Mouse (Mus musculus): Measurements from ENCODE around the gene Gm3238.

The Gm3238 gene

GRCm38 (mm10) chr10:77741924-77742688, 29.0 kb downstream of the Gm3238 start, which contains the start of gene Gm18596:
Gm18596 (minus strand) TSS chr10:77742638.
- DNase-seq: peak; percentile 47 to 66

- no peak for DNase-seq
Measured at GRCm38 (mm10) chr10:77738929-77739328, 32.2 kb downstream of the Gm3238 start.

GRCm38 (mm10) chr10:77735928-77736327, 35.2 kb downstream of the Gm3238 start:
- no peak for DNase-seq

- peak in 1 of 2 experiments; percentile 12 for DNase-seq
Measured at GRCm38 (mm10) chr10:77729241-77729640, 41.9 kb downstream of the Gm3238 start.

- DNase-seq: peak in 1 of 2 experiments; percentile 21
Measured at GRCm38 (mm10) chr10:77728280-77728679, 42.8 kb downstream of the Gm3238 start.

GRCm38 (mm10) chr10:77726186-77726585, 44.9 kb downstream of the Gm3238 start, which contains the start of gene Gm10100:
Gm10100 (plus strand) TSS chr10:77726486.
- peak; percentile 10 to 28 for DNase-seq

GRCm38 (mm10) chr10:77724855-77725254, 46.3 kb downstream of the Gm3238 start:
- DNase-seq: no peak

Data from cerebellum, postnatal 14 days (tissue).